Mouse (Mus musculus): ENCODE results near the gene Trim39. TPM values are rescaled to one million over a fixed set of nuclear protein-coding genes. Genes with fewer than 3 reads are reported as not detected.
"Not testable (repeated sequence)": the region's sequence is repeated elsewhere in the genome, so short reads cannot be mapped to it uniquely, and the experiment has no call there.

Trim39 gene
- 24.8 and 27.1 TPM in 2 replicates for polyA plus RNA-seq (2015; fragmentation: Nextera tagmentation; extraction: Ambion mirVana)

- peak; percentile 88 for ATAC-seq (ENCODE audit: low FRiP score, low read depth)
- peak within 1 kb of the TSS; percentile 99 for H3K27ac ChIP-seq (replicated peaks)
- H3K4me2 ChIP-seq = peak within 1 kb of the TSS; percentile 95
- under 1% methylated on average over 43 of the region's 43 CpGs for WGBS
- peaks cover 45% of the 10 kb centered on the region for H3K4me1 ChIP-seq (replicated peaks)
- H3K27me3 ChIP-seq = no peaks in the 10 kb centered on the region
- peak within 1 kb of the TSS; percentile 96 for H3K9ac ChIP-seq
- peaks cover 34% of the 10 kb centered on the region for H3K36me3 ChIP-seq
- peak within 1 kb of the TSS; percentile 99 for H3K4me3 ChIP-seq
- no peaks in the 10 kb centered on the region for H3K9me3 ChIP-seq
Observed at GRCm38 (mm10) chr17:36271586-36272256, at the start of gene Trim39. TSS of gene Trim39 (minus strand) at chr17:36272247.

GRCm38 (mm10) chr17:36315689-36316253, 43.7 kb upstream of the Trim39 start:
- 31% methylated on average over 5 of the region's 5 CpGs for WGBS
- H3K4me3 ChIP-seq = peak overlapping the region; percentile 52
- peak overlapping the region; percentile 70 for H3K9ac ChIP-seq
- H3K4me2 ChIP-seq = peak overlapping the region; percentile 69
- H3K27ac ChIP-seq (replicated peaks) = peak overlapping the region; percentile 96
- no peaks in the 10 kb centered on the region for H3K27me3 ChIP-seq
- no peaks in the 10 kb centered on the region for H3K9me3 ChIP-seq
- no peaks in the 10 kb centered on the region for H3K36me3 ChIP-seq
- peak; percentile 75 for ATAC-seq (ENCODE audit: low FRiP score, low read depth)
- peaks cover 8% of the 10 kb centered on the region for H3K4me1 ChIP-seq (replicated peaks)

- peak; percentile 95 for ATAC-seq (ENCODE audit: low FRiP score, low read depth)
- Histone ChIP-seq H3K4me1 (replicated peaks) (peaks cover 8% of the 10 kb centered on the region), H3K27ac (replicated peaks) (peak overlapping the region; percentile 96), H3K4me2 (peak overlapping the region; percentile 69), H3K27me3 (no peaks in the 10 kb centered on the region), H3K9me3 (no peaks in the 10 kb centered on the region), H3K9ac (peak overlapping the region; percentile 70), H3K4me3 (peak overlapping the region; percentile 52), H3K36me3 (no peaks in the 10 kb centered on the region)
- WGBS = 0% methylated on average over 19 of the region's 19 CpGs
Observed at GRCm38 (mm10) chr17:36315041-36315688, 43.1 kb upstream of the Trim39 start.

- 2% methylated on average over 9 of the region's 9 CpGs for WGBS
- H3K27ac ChIP-seq (replicated peaks) = peak overlapping the region; percentile 96
- no peaks in the 10 kb centered on the region for H3K36me3 ChIP-seq
- peak overlapping the region; percentile 52 for H3K4me3 ChIP-seq
- no peaks in the 10 kb centered on the region for H3K9me3 ChIP-seq
- H3K4me1 ChIP-seq (replicated peaks) = peaks cover 8% of the 10 kb centered on the region
- no peaks in the 10 kb centered on the region for H3K27me3 ChIP-seq
- ATAC-seq (ENCODE audit: low FRiP score, low read depth) = peak; percentile 53
- H3K9ac ChIP-seq = peak overlapping the region; percentile 70; the same call in 1 of the 2 replicates
- peak overlapping the region; percentile 69 for H3K4me2 ChIP-seq
Observed at GRCm38 (mm10) chr17:36314511-36314910, 42.5 kb upstream of the Trim39 start.

GRCm38 (mm10) chr17:36309293-36309692, 37.2 kb upstream of the Trim39 start:
- ATAC-seq (ENCODE audit: low FRiP score, low read depth) = peak; percentile 71

GRCm38 (mm10) chr17:36308855-36309254, 36.8 kb upstream of the Trim39 start:
- not testable (repeated sequence) for H3K9ac ChIP-seq; H3K36me3 ChIP-seq; H3K27me3 ChIP-seq; H3K4me1 ChIP-seq (replicated peaks); H3K9me3 ChIP-seq; H3K4me3 ChIP-seq
- 3% methylated on average over 3 of the region's 3 CpGs for WGBS
- ATAC-seq (ENCODE audit: low FRiP score, low read depth) = peak; percentile 81
- Histone ChIP-seq H3K4me2 (peak overlapping the region; percentile 38), H3K27ac (replicated peaks) (peak overlapping the region; percentile 59; the same call in 1 of the 2 replicates)

More at GRCm38 (mm10) chr17:36309293-36309692, 37.2 kb upstream of the Trim39 start:
- H3K27me3 ChIP-seq = no peaks in the 10 kb centered on the region
- H3K36me3 ChIP-seq = no peaks in the 10 kb centered on the region
- H3K4me2 ChIP-seq = peak overlapping the region; percentile 38
- H3K4me3 ChIP-seq = no peak overlapping the region
- no peaks in the 10 kb centered on the region for H3K9me3 ChIP-seq
- WGBS = 47% methylated on average over 1 of the region's 1 CpGs
- no peak overlapping the region for H3K9ac ChIP-seq
- H3K27ac ChIP-seq (replicated peaks) = peak overlapping the region; percentile 42; the same call in 1 of the 2 replicates
- 0 out of 2 replicates have a peak, but pooled peaks cover 2% of the 10 kb centered on the region for H3K4me1 ChIP-seq (replicated peaks)

- Histone ChIP-seq H3K4me2 (no peak within 1 kb of the TSS), H3K4me1 (replicated peaks) (no peaks in the 10 kb centered on the region), H3K9ac (no peak within 1 kb of the TSS), H3K27me3 (no peaks in the 10 kb centered on the region), H3K36me3 (peaks cover 19% of the 10 kb centered on the region; the same call in 1 of the 2 replicates), H3K9me3 (no peaks in the 10 kb centered on the region), H3K4me3 (no peak within 1 kb of the TSS), H3K27ac (replicated peaks) (no peak within 1 kb of the TSS)
- WGBS = 95% methylated on average over 2 of the region's 2 CpGs
- no peak for ATAC-seq (ENCODE audit: low FRiP score, low read depth)
Observed at GRCm38 (mm10) chr17:36286390-36286789, 14.3 kb upstream of the Trim39 start, which contains the start of gene H2-M10.2. TSS of gene H2-M10.2 (minus strand) at chr17:36286490.

GRCm38 (mm10) chr17:36281521-36282245, 9.6 kb upstream of the Trim39 start:
- Histone ChIP-seq H3K36me3 (peaks cover 38% of the 10 kb centered on the region), H3K4me1 (replicated peaks) (no peaks in the 10 kb centered on the region), H3K9me3 (no peaks in the 10 kb centered on the region), H3K4me2 (no peak overlapping the region), H3K27me3 (no peaks in the 10 kb centered on the region), H3K27ac (replicated peaks) (no peak overlapping the region), H3K9ac (no peak overlapping the region), H3K4me3 (no peak overlapping the region)
- ATAC-seq (ENCODE audit: low FRiP score, low read depth) = no peak
- 92% methylated on average over 4 of the region's 4 CpGs for WGBS

- peaks cover 26% of the 10 kb centered on the region for H3K36me3 ChIP-seq
- no peak overlapping the region for H3K4me3 ChIP-seq
- ATAC-seq (ENCODE audit: low FRiP score, low read depth) = no peak
- no peaks in the 10 kb centered on the region for H3K9me3 ChIP-seq
- no peak overlapping the region for H3K9ac ChIP-seq
- H3K4me2 ChIP-seq = no peak overlapping the region
- WGBS = 94% methylated on average over 4 of the region's 4 CpGs
- H3K27me3 ChIP-seq = no peaks in the 10 kb centered on the region
- H3K4me1 ChIP-seq (replicated peaks) = peaks cover 42% of the 10 kb centered on the region
- no peak overlapping the region for H3K27ac ChIP-seq (replicated peaks)
Observed at GRCm38 (mm10) chr17:36274776-36275175, 2.7 kb upstream of the Trim39 start.

GRCm38 (mm10) chr17:36273796-36274195, 1.7 kb upstream of the Trim39 start:
- no peak overlapping the region for H3K9ac ChIP-seq
- no peak overlapping the region for H3K4me2 ChIP-seq

GRCm38 (mm10) chr17:36272643-36273366, 758 bp upstream of the Trim39 start:
- ATAC-seq (ENCODE audit: low FRiP score, low read depth) = no peak

More at GRCm38 (mm10) chr17:36273796-36274195, 1.7 kb upstream of the Trim39 start:
- H3K36me3 ChIP-seq = peaks cover 20% of the 10 kb centered on the region
- 97% methylated on average over 4 of the region's 4 CpGs for WGBS
- peaks cover 45% of the 10 kb centered on the region for H3K4me1 ChIP-seq (replicated peaks)
- H3K4me3 ChIP-seq = no peak overlapping the region
- no peaks in the 10 kb centered on the region for H3K27me3 ChIP-seq
- no peaks in the 10 kb centered on the region for H3K9me3 ChIP-seq
- ATAC-seq (ENCODE audit: low FRiP score, low read depth) = no peak
- H3K27ac ChIP-seq (replicated peaks) = no peak overlapping the region

More at GRCm38 (mm10) chr17:36272643-36273366, 758 bp upstream of the Trim39 start:
- peak overlapping the region; percentile 95 for H3K4me2 ChIP-seq
- no peaks in the 10 kb centered on the region for H3K27me3 ChIP-seq
- peak overlapping the region; percentile 99 for H3K4me3 ChIP-seq
- H3K27ac ChIP-seq (replicated peaks) = no peak overlapping the region
- H3K9ac ChIP-seq = peak overlapping the region; percentile 96
- WGBS = 81% methylated on average over 9 of the region's 9 CpGs
- H3K36me3 ChIP-seq = peaks cover 24% of the 10 kb centered on the region
- peaks cover 45% of the 10 kb centered on the region for H3K4me1 ChIP-seq (replicated peaks)
- no peaks in the 10 kb centered on the region for H3K9me3 ChIP-seq
